Mouse (Mus musculus): ENCODE measurements around the gene Odf4.
"Not testable (repeated sequence)": the region's sequence is repeated elsewhere in the genome, so short reads cannot be mapped to it uniquely, and the experiment has no call there.

Gene Odf4

GRCm38 (mm10) chr11:68926981-68927380 is at the start of gene Odf4:
Odf4 (minus strand) TSS chr11:68927081.
- DNase-seq = no peak

GRCm38 (mm10) chr11:68975601-68976000 is 48.7 kb upstream of the Odf4 start:
- no peak for DNase-seq

GRCm38 (mm10) chr11:68975085-68975484 is 48.2 kb upstream of the Odf4 start, which contains the start of gene Rangrf:
Rangrf (minus strand) TSS chr11:68975185.
- no peak for DNase-seq

- DNase-seq = no peak
These were observed 47.2 kb upstream of the Odf4 start for GRCm38 (mm10) chr11:68974059-68974450.

- peak; percentile 52 to 71 for DNase-seq
These were observed 46.6 kb upstream of the Odf4 start for GRCm38 (mm10) chr11:68973250-68974058.

GRCm38 (mm10) chr11:68970232-68970631 is 43.4 kb upstream of the Odf4 start:
- DNase-seq = no peak

- no peak for DNase-seq
These were observed 41.9 kb upstream of the Odf4 start for GRCm38 (mm10) chr11:68968752-68969151.

GRCm38 (mm10) chr11:68967337-68968282 is 40.7 kb upstream of the Odf4 start, which contains the start of gene Slc25a35:
Slc25a35 (plus strand) TSS chr11:68968131.
- peak; percentile 79 to 82 for DNase-seq

- DNase-seq = no peak
These were observed 39.7 kb upstream of the Odf4 start for GRCm38 (mm10) chr11:68966554-68966953.

GRCm38 (mm10) chr11:68965845-68966244 is 39.0 kb upstream of the Odf4 start:
- DNase-seq = peak in 1 of 2 experiments; percentile 67

GRCm38 (mm10) chr11:68965050-68965449 is 38.2 kb upstream of the Odf4 start:
- DNase-seq = no peak

- no peak for DNase-seq
These were observed 36.5 kb upstream of the Odf4 start for GRCm38 (mm10) chr11:68963405-68963804.

GRCm38 (mm10) chr11:68962159-68962558 is 35.3 kb upstream of the Odf4 start:
- DNase-seq = not testable (repeated sequence)

GRCm38 (mm10) chr11:68961596-68961995 is 34.7 kb upstream of the Odf4 start:
- DNase-seq = no peak

GRCm38 (mm10) chr11:68957971-68958370 is 31.1 kb upstream of the Odf4 start:
- DNase-seq = no peak

- no peak for DNase-seq
These were observed 30.4 kb upstream of the Odf4 start, which contains the start of gene Arhgef15 for GRCm38 (mm10) chr11:68957308-68957707. Arhgef15 (minus strand) TSS chr11:68957480.

- no peak for DNase-seq
These were observed 29.8 kb upstream of the Odf4 start for GRCm38 (mm10) chr11:68956697-68957096.

GRCm38 (mm10) chr11:68956107-68956506 is 29.2 kb upstream of the Odf4 start:
- DNase-seq = no peak

- no peak for DNase-seq
These were observed 28.6 kb upstream of the Odf4 start for GRCm38 (mm10) chr11:68955473-68955872.

- DNase-seq = no peak
These were observed 27.5 kb upstream of the Odf4 start for GRCm38 (mm10) chr11:68954408-68954807.

GRCm38 (mm10) chr11:68953903-68954302 is 27.0 kb upstream of the Odf4 start:
- no peak for DNase-seq

GRCm38 (mm10) chr11:68947542-68947993 is 20.7 kb upstream of the Odf4 start:
- DNase-seq = no peak

- DNase-seq = no peak
These were observed 20.0 kb upstream of the Odf4 start for GRCm38 (mm10) chr11:68946806-68947440.
